Mouse (Mus musculus): ENCODE results near the gene Pik3ca.

The Pik3ca gene

DNA sequence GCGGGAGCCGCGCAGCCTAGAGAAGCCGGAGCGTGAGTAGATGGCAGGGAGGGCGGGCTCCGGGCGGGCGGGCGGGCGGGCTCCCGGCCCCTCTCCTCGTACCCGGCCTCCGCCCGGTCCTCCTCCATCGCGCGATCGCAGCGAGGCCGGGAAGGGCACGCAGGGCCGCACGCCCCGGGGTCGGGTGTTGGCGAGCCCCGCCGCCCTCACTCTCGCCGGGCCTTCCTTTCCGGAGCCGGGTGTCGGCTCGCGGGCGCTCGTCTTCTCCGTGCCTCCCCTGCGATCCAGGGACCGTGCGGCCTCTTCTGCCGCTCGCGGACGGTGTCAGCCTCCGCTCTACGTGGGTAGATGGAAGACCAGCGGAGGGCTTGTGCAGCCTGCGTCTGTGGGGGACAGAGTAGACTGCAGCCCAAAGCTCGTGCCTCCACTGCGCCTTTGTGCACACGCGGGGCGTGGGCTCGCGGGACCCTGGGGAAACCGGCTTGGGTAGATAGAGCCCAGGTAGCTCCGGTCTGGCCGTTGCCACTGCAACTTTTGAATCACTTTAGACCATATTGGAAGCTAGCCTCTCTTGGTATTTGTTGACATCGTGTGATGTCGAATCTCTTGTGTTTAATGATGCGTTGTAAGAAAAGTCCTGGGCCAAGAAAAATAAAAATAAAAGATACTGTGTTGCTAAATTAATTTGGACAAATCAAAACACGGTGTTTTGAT lies at the start of gene Pik3ca:
TSS of gene Pik3ca (plus strand) at position 211 of the 714 bp plus-strand sequence.
- DNase-seq (ENCODE audit: low spot score) = peak; percentile 59

DNA sequence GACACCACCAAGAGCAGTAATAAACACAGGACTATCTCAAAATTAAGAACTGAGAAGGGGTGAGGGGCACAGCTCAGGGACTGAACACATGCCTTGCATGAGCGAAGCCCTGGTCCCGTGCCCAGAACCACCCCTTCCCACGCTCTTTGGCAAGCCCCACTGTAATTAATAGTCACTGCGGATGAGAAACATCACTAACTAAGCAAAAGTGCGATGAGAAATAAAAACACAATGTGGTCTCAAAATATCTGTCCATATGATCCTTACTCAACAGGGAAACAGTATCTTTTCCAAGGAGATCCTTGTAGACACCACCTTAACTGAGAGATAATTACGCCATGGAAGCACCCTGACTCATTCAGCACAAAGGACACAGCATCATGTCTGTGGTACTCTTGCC lies 49.6 kb upstream of the Pik3ca start:
- no peak for DNase-seq (ENCODE audit: low spot score)

DNA sequence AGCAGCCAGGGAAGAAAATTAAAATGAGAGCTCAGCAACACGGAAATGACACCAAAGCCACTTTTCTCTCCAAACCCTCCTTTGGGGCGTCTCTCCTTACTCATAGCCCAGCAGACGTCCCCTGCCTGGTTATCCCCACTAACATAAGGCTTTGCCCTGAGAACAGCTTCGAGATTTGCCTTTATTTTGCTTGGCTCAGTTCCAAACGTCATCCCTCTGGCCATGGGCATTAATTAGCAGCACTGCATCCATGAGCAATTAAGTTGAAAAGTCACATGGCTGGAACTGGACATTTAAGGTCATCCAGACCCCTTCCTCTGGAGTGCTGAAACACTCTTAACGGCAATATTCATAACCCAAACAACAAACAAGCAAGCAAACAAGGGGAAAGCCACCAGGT lies 36.2 kb upstream of the Pik3ca start:
- DNase-seq (ENCODE audit: low spot score) = no peak

DNA sequence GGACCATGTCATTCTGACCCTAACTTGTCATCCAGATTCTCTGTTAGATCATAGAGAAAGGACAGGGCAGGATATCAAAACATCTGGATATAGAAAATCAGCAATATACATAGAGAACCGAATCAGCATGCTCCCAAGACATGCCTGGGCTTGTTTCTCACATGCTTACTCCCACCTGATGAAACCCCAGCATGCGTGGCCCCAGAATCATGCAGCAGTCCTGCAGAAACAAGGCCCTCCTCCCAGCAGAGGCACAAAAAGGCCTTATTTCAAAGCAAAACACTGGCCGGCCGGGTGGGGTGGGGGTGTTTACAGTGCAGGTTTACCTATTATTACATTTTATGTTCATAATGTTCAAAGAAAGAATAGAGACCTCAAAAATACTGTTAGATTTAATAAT lies 33.3 kb upstream of the Pik3ca start:
- DNase-seq (ENCODE audit: low spot score) = no peak

DNA sequence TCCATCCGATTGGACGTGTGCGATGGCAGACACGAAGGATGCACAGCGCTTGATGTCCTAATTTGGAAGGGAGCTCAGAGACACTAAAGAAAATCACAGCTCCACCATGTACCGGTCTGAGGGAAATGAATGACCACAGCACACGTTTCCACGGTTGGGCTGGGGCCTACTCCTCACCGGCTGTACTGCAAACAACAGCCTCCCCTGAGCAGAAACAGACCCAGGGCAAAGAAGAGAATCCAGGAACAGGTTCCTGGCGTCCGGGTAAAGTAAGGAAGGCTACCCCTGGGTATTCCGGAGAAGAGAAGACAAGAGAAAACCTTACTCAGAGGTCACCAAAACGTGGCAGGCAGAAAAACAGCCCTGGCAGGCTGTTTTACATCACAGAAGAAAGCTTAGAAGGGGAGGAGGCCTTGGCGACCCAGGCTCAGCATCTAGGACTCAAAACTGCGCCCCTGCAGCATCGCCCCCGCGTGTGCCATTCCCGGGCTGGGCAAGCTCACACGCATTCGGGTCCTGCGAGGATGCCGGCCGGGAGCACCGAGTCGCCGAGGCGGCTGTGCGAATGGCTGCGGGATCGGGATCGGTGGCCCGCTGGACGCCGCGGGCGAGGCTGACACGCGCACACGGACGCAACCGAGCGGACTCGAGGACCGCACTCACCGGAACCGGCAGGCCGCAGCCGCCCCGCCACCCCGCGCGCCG lies 32.5 kb upstream of the Pik3ca start:
- DNase-seq (ENCODE audit: low spot score) = peak; percentile 32

DNA sequence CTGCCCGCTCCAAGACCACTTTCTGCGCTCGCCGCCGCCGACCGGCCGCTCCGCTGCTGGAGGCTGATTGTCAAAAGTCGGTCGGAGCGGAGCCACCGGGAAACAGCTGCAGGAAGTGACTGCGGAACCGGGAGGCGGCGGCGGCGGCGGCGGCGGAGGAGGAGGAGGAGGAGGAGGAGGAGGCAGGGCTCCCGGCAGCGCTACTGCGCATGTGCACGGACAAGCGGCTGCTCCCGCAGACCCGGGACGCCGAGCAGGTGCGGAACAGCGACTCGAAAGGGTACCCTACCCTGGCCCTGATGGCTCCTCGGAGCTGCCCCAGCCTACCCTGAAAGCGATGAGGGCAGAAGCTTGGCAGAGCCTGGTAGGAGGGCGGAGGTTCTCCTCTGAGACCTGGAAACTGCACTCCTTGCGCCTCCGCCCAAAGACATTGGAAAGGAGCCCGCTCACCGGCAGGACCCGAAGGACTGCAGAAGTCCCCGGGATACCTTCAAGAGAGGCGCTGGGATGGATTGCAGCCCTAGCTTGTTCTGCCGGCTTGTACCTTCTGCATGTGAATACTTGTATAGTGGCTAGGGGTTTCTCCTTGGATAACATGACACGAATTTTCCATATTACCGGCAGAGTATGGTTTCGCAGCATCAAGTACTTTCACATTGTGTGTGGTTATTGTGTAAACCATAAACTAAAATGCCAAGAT lies 31.8 kb upstream of the Pik3ca start, which contains the start of gene Zmat3:
TSS of gene Zmat3 (minus strand) at position 469 of the 700 bp plus-strand sequence.
- peak; percentile 78 for DNase-seq (ENCODE audit: low spot score)

DNA sequence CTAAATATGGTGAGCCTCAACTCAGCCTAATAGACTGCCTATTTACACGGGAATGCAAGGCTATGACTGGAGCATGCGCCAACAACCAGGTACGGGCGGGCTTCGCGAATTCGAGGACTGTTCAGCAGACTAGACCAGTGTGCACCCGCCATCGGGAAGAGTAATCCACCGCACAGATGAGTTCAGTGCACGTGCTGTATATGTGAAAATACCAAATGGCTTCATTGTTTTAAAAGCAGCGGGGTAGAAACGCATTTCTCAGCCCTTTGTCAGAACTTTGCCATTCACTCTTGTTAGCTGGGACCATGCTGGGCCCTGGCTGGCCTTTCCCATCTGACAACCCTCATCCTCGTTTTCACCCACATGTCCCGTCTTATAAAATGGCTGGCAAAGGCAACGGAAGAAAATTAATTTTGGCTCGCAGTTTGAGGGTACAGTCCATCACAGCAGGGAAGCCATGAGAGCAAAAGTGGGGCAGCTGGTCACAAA lies 31.2 kb upstream of the Pik3ca start:
- DNase-seq (ENCODE audit: low spot score) = no peak

DNA sequence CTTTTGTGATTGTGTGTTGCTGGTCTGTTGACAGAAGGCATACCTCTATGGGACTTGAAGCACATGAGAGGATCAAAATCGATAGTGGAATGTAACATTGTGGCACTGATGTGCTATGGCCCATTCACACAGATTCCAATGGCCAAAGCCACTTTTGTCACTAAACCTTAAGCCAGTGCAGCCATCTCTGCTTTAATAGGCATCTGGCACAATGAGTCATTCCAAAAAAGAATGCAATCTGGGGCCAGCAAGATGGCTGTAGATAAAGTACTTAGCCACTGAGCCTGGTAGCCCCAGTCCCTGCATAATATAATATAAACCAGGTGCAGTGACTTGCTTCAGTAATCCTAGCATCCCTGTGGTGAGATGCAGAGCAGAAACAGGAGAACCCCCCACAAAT lies 30.0 kb upstream of the Pik3ca start:
- DNase-seq (ENCODE audit: low spot score) = no peak

DNA sequence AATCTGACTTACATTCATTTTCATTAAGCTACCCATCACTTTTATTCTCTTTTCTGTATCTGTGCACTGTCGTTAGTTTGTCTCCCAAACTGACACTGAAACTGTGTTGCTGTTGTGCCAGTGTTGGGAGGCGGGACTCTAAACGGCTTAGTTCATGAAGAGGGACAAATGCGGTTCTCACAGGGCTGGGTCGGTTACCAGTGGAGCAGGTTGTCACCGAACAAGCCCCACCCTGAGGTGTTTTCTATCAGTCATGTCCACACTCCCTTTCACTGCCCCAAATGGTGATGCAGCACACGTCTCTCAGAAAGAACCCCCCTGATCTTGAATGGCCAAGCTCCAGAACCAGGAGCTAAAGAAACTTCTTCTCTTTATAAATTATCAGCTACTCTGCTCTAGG lies 25.5 kb upstream of the Pik3ca start:
- no peak for DNase-seq (ENCODE audit: low spot score)

DNA sequence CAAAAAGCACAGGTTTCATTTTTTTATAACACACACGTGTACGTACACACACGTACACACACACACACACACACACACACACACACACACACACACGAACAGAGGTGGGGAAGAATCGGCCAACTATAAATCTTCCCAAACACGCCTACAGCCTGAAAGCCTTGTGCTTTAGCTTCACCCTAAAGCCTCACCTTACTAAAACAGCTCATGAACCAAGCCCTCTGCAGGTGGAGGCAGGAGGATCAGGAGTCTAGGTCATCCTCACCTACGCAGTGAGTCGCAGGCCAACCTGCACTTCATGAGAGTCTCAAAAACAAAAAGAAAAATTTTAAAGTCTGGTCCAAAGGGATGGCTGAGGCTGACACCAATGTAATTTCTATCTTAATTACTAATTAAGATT lies 25.0 kb upstream of the Pik3ca start:
- DNase-seq (ENCODE audit: low spot score) = no peak

DNA sequence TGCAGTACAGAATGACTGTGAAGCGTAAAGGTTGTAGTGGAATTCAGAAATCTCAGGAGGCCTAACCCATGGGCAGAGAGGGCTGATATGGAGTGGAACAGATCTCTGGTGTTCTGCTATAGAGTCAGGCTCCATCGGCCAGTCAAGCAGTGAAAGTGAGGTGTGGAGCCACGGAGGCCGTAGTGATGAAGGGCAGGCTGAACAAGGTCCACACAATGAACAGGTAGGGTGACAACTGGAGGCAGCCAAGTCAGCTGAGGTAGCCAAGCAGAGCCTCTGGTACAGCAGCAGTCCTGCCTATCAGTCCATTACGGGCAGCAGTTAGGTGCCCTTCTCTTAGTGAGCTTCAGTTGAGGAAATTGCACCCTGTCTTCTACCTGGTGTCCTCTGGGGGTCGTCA lies 24.2 kb upstream of the Pik3ca start:
- DNase-seq (ENCODE audit: low spot score) = no peak

DNA sequence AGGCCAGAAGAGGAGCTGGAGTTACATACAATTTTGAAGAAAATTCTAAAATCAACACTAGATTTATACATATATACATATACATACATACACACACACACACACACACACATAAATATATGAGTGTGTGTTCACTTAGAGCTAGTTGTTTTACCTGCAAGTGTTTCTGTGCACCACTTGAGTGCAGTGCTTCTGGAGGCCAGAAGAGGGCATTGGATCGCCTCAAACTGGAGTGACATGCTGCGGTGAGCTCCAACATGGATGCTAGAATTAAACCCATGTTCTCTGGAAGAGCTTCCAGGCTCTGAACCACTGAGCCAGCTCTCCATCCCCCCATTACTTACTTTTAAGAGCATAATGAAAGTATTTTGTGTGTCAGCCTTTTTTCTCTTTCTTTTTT lies 17.6 kb upstream of the Pik3ca start:
- peak; percentile 15 for DNase-seq (ENCODE audit: low spot score)

DNA sequence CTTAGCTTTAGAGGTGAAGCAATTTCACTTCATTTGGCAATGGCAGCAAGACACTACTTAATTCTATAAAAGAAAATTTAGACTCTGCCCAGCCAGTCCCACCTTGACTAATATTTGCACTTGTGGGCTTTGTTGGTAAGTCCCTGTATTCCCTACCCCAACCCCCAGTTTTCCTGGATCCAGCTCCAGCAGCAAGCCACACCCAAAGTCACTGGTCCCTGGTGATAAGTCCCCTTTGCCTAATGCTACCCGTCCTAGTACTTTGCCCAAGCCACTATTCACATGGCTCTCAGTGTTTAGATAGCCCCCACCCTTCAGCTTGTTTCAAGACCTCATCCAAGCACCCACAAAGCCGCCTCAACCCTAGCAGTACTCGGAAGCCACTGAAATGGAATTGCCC lies 15.9 kb upstream of the Pik3ca start:
- no peak for DNase-seq (ENCODE audit: low spot score)

DNA sequence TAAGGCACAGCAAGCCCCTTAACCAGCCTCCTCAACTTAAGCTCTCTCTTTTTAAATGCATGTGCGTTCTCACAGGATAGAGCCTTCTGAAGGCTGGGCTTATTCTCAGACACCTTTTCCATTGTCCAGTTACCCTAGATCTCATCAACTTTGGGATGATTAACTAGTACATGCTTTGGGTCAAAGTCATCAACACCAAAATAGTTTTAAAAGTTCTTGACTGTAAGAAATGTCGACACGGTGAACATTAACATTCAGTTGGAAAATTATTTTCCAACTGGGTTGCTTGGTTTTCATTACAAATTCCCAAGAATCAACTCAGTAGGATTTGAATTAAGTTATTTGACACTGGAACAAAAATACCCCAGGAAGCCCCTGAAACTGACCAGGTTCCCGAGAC lies 4.6 kb upstream of the Pik3ca start:
- no peak for DNase-seq (ENCODE audit: low spot score)

DNA sequence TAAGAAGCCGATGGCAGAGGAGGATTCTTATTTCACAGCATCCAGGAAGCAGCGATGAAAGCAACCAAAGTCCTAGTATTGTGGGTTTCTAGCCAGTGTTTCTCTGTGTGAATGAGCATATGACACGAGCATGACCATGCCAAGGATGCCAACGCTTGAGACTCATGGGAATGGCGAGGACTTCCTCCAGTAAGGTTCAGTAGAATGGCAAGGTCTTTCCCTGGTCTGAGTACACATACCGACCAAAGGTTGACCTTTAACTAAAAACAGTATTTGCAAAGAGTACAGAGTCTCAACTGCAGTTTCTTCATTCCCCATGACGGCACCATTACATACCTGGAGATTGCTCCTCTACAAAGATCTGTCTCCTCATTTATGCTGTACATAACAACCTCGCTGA lies 3.5 kb upstream of the Pik3ca start:
- no peak for DNase-seq (ENCODE audit: low spot score)

DNA sequence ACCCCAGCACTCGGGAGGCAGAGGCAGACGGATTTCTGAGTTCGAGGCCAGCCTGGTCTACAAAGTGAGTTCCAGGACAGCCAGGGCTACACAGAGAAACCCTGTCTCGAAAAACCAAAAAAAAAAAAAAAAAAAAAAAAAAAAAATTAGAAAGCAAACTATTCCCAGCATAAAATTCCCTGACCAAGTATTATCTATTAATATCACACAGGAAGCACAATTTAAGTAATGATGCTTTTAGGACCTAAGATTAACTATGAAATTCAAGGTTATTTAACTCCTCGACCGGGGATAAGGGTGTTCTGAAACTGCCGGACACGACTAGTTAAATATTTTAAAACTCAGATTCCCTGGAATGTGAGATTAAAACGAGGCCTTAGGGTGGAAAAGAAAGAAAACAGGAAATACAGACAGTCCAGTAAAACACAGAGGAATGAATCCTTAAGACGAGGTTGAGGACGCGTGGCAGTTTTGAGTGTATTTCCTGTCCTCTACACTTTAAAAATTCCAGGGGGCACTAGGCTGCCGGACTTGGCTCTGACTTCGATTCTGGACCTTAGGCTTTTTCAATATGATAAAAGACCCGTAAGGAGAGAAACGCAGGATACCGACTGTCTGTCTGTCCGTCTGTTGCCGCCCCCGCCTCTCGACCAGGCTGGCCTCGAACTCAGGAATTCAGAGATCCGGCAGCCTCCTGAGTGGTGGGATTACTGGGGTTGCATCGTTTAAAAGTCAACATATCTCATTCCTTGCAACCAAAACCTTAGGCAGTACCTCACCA lies 1.5 kb upstream of the Pik3ca start:
- peak; percentile 43 for DNase-seq (ENCODE audit: low spot score)

DNA sequence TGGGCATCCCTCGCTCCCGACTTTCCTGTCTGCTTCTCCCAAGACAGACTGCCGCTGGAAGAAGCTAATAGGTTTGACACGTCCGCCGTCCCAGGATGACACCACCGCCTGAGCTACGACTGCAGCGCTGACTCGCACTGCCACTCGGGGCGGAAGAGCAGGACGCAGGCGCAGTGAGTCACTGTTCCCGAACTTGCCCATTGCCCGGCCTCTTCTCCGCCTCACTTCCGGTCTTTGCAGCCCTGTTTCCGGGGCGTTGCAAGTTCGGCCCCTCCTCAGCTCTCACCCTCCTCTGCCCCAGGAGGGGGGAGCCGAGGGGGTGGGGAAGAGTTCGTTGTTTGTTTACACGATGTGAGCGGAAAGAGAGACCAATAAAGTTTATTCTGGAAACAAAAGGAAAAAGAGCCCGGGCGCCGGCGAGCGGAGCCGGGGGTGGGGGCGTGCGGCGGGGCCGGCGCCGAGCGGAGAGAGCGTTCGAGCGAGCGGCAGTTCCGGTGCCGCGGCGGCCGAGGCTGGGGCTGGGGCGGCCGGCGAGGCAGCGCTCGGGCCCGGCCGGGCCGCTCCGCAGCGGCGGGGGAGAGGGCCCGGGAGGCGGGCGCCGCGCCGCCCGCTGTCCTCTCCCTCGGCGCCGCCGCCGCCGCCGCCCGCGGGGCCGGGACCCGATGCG lies 544 bp upstream of the Pik3ca start:
- DNase-seq (ENCODE audit: low spot score) = peak; percentile 99

DNA sequence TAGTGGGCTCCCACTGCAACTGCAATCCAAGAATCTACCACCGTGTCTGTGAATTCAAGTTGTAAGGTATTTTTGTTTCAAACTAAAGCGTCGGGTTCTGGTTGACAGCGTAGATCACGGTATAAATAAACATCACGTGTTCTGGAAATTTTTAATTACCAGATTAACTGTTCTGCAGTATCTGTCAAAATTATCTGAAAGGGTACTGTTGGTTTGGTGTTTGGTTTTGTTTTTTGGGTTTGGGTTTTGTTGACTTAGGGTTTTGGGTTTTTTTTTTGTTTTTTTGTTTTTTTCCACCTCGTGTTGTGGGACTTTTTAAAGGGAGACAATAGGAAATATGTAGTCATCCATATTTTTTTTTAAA lies 686 bp downstream of the Pik3ca start:
- no peak for DNase-seq (ENCODE audit: low spot score)

DNA sequence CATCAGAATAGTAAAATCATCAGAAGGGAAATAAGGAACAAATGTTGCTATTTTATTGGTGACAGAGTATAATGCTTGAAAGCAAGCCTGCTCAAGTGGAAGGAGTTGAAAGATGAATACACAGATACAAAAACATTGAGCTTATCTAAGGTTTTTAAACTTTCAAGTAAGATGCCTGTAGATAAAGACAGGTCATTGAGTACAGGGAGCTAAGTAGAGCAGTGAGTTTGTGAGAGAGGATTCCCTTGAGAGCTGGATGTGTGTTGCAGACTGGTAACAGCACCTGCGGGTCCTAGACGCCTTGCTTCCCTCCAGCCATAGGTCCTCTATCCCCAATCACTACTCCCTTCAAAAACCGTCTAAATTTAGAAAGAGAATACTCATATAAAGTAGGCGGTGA lies 1.2 kb downstream of the Pik3ca start:
- no peak for DNase-seq (ENCODE audit: low spot score)

DNA sequence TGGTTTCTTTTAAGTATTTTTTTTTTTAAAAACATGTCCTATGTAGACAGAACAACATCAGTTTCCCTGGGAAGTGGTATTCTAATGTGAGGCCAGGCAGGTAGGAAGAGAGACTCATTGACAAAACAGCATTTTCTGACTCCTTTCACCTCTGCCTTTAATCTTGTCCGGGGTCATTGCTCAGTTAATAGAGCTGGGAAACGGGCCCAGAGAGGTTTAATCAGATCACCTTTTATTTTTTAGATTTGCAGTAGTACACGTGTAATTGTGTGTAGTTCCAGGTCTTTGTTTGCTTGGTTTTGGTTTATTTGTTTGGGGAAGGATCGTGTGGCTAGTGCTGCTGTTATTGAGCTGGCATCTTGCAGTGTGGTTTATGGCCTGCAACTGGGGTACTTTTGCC lies 1.9 kb downstream of the Pik3ca start:
- DNase-seq (ENCODE audit: low spot score) = no peak

DNA sequence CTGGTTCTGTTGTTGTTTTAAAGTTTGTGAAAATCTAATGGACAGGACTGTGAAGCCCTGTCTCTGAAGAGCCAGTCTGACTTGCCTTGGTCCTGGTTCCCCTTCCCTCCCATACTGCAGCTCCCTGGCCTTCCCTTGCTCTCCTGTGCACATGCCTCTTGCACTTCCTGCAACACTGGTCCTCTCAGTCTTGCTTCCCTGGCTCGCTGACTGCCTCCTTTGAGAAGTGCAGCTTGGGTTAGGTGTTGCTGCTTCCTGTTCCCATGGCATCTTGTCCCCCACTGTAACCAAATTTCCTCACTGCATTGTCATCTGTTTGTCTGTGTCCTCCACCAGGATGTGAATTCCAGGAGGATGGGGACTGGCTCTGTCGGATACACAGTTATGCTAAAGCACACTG lies 2.5 kb downstream of the Pik3ca start:
- no peak for DNase-seq (ENCODE audit: low spot score)

DNA sequence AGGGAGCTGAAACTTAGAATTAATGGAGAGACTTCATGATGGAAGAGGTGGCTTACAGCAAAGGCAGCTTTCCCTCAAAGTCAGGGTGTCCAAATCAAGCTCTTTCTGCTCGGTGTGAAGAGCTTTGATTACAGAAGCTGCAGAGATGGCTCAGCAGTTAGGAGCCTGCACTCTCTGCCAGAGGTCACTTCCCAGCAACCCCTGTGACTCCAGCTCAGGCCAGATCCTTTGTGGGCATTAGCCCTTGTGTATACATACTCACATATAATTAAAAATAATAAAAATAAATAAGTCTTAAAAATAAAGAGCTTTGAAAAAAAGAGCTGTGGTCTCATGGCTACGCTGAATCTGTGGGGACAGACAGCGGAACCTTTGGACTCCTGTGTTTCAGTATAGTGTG lies 4.1 kb downstream of the Pik3ca start:
- no peak for DNase-seq (ENCODE audit: low spot score)

Measured in T-cell, adult 2 months (primary cell).